Mouse (Mus musculus) gastrocnemius, adult 8-10 months (tissue): ENCODE data around the gene Nxn. TPM values are rescaled to one million over a fixed set of nuclear protein-coding genes. Genes with fewer than 3 reads are reported as not detected.

Experiments used
- DNase-seq, 2 experiments: peaks; one replicate each; pipeline ENCODE4 v3.0.0; 2022; ENCODE audit warnings: low spot score in 2 of 2
- total RNA-seq, 4 experiments: library from RNA; stranded (reverse); gene quantifications; 2 replicates each; pipeline ENCODE4 v1.2.4; 2022

The Nxn gene
- total RNA-seq, 4 experiments from 2014 or later, result 41.5 to 47.7 (median 43.3) TPM

DNA sequence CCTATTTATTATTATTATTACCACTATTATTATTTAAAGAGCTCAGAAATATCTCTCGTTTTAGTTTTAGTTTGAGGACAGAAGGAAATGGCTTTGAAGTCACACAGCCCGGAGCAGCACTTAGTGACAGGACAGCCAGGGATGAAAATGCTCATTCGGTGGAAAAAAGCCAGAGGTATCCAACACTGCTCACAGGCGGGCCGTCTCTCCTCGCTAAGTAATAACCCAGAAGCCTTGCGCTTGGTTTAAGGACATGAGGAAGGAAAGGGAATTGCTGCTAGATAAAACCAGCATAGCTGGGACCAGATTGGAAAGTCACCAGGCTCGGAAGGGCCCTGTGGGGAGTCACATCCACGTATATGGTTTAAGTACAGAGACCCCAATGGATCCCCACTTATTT is 35.3 kb downstream of the Nxn start:
- no peak for DNase-seq

DNA sequence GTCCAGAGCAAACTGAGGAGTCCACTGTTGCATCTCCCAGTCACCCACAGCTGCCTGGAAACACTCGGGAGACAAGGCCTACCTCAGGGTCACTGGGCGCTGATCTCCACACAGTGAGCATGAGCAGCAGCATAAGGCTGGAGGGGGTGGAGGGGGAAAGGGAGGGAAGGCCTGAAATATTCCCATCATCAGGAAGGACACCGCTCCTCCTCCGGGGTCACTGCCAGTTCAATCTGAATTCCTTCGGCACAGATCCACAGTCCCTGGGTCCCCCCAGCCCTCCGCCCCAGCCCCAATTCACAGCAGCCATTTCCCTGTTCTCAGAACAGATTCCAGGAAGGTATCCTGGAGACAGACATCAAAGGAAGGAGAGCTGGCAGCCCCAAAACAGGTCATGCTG is 35.8 kb downstream of the Nxn start:
- DNase-seq, result no peak

DNA sequence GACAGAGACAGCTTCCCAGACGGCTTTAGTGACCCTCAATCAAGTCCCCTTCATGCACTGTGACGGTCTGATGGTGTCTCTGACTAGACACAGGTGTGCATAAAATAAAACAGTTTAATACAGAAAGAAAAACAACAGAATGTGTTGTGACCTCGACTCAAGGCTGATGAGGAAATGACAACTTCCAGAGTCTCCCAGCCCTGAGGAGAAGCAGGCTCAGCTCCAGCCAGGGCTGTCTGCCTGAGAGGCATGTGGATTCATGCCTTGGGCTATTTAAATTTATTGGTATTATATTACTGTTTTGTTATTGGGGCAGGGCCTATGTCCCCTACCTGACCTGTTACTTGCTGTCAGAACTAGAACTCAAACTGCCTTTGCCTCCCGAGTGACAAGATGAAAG is 37.5 kb downstream of the Nxn start:
- DNase-seq, result no peak

DNA sequence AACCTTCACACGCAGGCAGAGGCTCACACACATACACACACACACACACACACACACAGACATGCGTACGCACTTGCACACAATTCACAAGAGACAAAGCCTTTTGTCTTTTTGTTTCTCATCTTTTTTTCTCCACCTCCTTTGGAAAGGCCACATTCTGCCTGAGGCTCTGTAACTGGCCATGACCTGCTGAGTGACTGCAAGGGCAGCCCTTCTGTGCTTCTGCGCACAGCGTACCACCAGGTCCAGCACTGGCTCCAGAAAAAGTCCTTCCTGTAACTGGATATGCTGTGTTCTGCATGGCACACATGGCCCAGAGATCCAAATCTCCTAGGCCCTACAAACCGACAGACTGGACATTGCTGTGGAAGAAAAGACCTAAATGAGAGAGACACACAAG is 38.7 kb downstream of the Nxn start:
- no peak for DNase-seq

DNA sequence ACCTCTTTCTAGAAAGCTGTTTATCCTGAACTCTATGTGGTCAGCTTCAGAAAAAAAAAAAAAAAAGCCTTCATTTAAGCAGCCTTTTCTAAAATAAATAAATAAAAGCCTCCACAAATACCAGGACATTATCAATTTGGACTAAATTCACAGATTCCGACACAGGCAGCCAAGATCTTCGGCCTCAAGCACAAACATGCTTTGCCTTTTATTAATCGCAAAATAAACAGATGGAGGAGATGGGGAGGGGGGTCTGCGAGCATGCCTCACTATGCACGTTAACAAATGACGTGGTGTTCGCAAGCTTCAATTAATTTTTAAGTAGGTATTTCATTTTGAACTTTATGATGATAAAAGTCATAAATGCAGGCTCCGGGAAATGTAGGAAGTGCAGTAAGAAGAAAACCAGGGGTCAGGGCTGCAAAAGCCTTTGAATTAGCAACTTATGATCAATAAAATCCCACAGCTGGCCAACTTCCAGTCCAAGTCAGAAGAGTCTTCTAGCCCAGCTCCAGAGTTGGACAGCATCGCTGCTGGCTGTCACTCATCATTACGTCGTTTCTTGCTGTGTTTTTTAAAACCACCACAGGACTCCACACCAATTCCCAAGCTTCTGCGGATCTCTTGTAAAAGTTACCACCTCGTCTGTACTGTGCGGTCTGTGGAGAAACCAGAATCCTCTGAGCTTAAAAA is 40.2 kb downstream of the Nxn start:
- no peak for DNase-seq

DNA sequence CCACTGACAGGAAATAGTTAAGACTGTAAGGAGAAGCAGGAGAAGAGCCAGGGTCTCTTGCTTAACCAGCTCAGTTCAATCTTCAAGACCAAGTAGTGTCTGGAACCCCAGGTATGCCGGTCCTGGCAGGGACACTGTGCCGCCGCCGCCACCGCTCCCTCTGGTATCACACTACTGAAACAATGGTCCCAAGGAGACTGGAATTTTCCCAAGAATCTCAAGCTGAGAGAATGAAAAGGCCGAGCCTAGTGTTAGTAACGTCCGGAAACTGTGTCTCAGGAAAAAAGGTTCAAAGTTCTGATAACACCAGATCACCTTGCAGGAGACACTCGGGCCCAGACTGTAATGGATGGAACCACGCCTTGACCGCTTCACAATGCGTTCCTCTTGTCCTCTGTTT is 41.5 kb downstream of the Nxn start:
- DNase-seq, result no peak

DNA sequence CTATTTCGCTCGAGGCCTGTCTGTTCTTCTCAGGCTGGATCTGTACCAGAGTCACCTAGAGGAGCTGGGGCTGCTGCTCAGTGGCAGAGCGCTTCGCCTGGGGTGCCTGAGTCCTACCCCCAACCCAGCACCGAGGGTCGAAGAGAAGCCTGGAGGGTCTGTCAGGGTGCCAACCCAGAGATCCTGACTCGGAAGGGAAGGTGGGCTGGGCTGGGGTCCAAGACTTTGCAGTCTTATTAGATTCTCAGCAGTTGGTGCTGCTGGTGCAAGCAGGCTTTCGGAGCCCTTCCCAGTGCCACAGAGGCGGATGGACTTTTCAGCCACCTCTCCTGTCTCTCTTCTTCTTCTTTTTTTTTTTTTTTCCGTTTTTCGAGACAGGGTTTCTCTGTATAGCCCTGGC is 42.8 kb downstream of the Nxn start:
- DNase-seq, result no peak

DNA sequence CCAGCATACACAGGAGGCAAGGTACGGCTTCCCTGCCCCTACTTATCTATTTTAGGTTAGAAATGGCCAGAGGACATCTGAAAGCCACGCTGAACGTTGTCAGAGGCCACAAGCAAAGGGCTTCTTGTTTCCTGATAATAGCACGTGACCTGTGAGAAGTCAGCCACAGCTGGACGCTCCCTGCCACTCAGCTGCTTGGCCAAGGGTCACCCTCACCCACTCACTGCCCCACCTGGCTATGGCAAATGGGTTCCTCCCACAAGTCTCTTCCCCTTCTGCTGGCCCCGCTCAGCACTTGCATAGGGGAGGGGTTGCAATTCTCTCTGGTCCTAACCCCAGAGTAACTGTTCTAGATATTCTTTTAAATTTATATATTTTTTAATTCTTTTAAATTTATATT is 43.5 kb downstream of the Nxn start:
- DNase-seq, result no peak

DNA sequence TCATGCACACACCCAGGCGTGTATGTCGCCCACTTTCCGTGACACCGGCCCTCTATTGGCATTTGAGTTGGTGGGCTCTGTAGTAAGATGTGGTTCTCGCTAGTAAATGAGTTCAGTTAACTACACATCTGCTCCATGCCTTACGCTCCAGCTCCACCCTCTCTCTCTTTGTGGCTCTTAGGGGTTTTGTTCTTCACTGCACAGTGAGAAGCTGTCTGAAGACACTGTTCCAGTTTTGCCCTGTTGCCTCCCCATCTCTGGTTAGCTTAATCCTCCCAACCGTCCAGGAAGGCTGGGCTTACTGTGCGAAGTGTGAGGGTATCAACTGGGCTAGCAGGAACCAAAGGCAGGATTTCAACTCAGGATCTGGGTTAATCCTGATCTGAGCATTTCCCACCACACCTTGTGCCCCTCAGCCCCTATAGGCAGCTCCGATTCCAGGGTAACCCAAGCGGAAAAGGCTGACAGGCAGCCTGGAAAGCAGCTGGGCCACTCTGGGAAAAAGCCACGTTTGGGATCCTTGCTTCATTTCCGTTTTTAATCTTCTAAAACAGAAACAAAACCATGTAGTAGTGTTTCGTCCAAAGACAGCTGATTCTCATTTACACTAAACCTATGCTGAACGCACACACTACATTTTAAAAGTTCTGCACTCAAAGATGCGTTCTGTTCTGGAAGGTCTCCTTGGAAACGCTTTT is 45.9 kb downstream of the Nxn start:
- DNase-seq, result no peak

DNA sequence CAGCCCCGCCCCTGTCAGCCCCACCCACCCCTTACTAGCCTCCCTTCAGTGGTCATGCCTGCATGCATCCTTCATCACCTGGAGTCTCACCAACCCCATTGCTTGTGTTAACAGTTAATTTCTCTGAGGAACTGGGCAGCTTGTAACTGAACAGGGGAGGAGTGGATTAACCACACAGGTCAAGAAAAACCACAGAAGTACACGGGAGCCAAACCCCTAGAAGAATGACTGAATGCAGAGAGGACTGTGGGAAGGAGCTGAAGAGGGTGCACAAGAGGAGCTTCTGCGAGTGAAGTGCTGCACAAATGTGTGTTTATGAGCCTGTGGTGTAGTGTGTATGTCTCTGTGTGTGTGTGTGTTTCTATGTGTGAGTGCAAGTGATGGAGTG is 47.3 kb downstream of the Nxn start:
- no peak for DNase-seq

DNA sequence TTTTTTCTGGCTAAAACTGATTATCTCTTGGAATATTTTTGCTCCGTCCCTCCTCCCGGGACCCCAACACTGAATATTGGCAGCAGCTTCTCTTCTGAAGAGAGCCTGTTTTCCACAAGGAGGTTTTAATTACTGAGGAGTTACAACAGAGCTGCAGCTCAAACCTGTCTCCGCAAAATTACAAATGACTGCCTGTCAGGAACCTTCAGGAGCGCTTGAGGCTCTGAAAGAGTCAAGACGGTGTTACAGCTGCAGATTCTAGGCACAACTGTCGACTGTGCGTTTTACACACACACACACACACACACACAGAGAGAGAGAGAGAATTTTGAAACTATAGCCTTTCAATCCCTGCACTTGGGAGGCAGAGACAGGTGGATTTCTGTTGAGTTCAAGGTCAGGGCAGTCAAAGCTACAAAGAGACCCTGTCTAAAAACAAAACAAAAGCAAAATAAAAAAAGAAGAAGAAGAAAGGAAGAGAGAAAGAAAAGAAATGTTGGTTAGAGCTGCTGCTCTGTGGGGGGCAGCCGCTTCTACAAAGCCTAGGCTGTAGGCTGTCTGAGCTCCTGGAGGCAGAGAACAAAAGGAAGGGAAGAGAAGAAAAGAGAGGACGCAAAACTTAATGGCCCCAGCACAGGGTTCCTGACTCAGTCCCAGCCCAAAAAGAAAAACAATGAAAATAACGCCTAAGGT is 47.9 kb downstream of the Nxn start:
- DNase-seq, result no peak

DNA sequence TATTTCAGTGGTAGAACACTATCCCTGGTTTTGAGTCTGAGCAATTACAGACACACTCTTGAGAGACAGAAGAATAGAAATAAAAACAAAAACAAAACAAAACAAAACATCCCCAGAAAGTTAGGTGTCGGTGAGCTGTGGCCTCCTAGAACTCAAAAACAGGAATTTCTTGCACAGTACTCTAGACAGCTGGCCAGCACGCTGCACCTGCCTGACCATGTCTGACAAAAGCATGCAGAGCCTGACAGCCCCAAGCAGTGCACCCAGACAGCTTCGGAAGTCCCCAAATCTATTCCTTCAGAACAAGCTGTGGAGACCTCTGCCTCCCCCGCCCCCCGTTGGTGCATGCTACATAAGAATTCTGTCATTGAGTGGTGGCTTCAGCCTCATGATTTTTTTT is 49.1 kb downstream of the Nxn start:
- no peak for DNase-seq

DNA sequence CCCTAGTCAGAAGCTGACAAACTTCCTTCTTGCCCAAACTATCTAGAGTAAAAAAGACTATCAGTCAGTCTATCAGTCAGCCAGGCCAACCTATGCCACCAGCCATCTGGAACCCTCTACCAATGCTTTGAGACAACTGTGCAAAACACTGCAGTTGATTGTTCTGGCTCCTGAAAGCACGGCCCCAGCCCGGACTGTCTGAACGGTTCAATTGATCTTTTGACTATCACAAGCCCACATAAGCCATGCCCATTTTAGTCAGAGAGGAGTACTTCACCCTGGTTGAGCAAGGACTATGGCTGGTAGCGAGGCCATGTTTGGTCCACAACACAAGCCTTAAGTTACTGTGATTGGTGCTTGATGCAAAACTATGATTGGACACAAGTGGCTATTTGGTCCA is 51.4 kb downstream of the Nxn start:
- no peak for DNase-seq

DNA sequence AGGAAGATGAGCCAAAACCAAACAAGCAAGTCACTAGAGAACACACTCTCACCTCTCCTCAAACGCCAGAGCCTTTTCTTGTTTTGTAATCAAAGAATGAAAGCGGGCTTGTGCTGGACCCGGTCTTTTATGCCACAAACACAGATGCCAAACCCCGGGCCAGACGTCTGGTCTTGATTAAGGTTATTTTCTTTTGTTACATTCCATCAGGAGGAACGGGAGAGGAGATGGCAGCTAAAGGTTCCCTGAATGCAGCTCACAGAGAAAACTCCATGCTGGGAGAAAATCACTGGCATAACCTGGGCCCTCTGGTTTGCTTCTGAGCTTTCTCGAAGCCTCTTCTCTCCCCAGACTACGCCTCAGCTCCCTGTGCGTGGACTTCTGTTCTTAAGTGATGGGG is 55.9 kb downstream of the Nxn start:
- no peak for DNase-seq

DNA sequence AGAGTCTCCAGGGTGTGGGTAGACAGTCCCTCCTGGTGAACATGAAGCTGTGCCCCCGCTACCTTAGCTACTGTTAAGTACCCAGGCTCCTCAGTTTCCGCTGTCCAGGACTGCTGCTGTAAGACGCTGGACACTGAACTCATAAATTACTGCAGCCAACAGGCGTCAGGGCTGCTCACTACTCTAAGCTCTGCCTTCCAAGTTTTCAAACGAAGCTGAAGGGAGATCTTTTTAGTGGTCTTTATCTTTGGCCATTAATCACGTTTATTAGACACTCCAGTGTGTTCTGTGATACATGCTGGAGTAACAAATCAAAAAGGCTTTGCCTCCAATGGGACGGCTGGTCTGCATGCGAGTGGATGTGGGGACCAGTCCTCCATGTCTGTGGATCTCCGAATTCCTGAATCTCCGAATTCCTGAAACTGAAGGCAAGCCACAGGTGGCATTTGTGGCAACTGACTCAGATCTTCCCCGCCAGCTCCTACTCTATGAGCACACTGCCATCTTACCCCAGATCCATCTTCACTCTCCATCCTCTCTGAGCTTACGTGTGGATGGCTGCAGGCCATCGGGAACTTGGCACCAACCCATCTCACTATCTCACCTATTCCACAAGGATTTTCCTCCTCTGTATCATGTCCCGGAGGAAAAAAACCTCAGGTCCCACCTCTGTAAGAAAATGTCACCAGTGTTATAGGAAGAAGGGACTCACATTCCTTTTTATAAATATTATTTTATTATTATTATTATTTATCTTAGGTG is 56.9 kb downstream of the Nxn start:
- no peak for DNase-seq

DNA sequence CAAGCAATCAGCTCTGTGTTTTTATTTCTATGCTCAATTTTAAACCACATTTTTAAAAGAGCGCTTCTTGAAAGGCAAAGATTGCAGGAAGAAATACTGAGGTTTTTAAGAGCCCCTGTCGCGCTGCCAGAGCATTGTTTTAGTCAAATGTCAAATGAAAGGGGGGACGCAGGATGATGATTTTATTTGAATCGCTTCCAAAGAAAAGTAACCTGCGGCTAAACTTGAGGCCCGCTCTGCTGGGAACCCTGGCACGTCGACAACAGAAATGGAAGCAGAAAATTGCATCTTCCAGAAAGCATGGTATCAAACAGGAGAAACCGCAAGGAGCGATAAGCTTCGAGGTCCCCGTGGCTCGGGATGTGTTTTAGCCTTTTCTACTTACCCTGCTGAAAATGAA is 57.8 kb downstream of the Nxn start:
- no peak for DNase-seq

DNA sequence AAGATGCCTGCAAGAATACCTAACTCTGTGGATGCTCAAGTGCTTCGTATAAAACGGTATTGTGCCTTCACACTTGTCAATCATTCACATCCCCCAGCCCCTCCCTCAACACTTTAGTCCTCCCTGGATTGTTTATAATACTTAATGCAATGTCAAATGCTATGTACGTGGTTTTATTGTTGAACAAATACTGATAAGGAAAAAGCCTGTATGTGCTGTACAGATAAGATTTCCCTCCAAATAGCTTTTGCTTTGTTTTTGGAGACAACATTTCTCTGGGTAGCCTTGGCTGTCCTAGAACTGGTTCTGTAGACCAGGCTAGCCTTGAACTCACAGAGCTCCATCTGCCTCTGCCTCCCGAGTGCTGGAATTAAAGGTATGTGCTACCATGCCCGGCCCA is 59.1 kb downstream of the Nxn start:
- no peak for DNase-seq

DNA sequence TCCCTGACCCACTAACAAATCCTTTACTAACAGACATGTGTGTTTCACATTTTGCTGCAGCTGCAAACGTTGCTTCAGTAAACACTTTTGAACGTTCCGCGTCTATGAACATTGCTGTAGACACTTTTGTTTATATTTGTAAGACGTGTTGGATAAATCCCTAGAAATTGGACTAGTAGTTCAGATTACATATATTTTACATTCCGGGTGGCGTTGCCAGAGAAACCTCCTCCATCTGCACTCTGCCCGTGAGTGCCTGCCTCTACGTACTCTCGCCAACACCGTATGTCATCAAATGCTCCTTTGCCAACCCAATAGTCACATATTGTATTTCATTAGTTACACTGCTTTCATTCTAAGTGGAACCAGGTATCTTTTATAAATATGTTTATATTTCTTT is 59.8 kb downstream of the Nxn start:
- DNase-seq, result no peak

DNA sequence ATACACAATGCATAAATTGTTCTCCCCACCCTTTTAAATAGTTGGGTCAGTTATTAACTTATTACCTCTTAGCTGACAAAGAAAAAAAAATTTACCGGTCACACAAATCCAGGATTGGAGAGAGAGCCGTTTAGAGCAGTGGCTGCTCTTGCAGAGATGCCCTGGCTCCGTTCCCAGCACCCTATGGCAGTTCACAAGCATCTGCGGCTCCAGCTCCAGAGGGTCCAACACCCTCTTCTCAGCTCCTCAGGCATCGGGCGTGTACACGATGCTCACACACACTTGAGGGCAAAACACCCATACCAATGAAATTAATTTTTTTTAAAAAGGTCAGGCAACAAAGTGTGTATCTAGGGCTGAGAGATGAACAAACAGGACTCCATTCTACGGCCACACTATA is 60.3 kb downstream of the Nxn start:
- no peak for DNase-seq

DNA sequence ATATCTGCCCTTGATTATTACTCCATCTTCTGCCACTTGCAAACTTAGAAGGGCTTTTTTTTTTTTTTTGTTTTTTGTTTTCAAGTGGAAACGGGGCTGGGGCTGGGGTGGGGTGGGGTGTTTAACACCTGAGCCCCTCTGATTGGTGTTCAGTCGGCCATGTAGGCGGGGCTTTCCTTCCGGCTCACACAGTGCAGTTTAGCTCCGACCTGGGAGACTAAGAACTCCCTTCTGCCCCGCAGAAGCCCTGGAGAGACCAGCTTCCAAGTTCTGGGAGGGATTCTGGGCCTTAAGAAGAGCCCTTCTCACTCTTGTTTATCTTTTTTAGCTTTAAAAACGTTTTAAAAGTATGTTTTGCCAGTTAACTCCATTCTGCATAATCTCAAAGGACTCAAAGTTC is 61.2 kb downstream of the Nxn start:
- DNase-seq, result no peak

DNA sequence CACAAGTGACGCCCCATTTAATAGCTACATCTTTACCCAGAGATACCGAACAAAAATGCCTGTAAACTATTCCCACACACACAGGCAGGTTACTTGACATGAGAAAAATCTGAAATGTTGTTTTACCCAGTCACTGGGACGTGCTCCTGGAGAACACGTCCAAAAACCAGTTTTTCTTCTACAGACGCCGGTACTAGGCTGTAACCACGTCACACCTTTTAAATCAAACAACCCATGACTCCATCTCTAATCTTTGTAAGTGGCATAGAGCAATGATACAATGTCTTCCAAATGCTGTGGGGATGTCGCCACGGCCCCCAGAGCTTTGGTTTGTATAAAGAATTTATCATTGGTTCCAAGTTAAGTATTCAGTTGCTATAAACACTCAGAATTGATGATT is 61.7 kb downstream of the Nxn start:
- no peak for DNase-seq

DNA sequence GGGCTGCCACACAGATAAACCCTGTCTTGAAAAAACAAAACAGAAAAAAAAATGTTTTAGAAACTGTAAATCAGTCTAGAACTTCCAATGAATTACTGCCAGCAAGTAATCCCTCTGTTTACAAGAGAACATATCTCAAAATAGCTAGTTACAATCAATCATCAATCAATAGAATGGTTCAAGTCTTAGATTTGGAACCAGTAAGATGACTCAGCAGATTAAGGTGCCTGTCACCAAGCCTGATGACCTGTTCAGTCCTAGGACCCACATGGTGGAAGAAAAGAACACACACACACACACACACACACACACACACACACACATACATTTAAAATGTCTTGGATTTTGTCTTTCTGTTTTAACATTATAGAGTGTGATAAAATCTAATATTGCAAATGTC is 62.7 kb downstream of the Nxn start:
- DNase-seq, result no peak
